ENCODE assay signal across 8 mouse cellular contexts in the genomic region with DNA sequence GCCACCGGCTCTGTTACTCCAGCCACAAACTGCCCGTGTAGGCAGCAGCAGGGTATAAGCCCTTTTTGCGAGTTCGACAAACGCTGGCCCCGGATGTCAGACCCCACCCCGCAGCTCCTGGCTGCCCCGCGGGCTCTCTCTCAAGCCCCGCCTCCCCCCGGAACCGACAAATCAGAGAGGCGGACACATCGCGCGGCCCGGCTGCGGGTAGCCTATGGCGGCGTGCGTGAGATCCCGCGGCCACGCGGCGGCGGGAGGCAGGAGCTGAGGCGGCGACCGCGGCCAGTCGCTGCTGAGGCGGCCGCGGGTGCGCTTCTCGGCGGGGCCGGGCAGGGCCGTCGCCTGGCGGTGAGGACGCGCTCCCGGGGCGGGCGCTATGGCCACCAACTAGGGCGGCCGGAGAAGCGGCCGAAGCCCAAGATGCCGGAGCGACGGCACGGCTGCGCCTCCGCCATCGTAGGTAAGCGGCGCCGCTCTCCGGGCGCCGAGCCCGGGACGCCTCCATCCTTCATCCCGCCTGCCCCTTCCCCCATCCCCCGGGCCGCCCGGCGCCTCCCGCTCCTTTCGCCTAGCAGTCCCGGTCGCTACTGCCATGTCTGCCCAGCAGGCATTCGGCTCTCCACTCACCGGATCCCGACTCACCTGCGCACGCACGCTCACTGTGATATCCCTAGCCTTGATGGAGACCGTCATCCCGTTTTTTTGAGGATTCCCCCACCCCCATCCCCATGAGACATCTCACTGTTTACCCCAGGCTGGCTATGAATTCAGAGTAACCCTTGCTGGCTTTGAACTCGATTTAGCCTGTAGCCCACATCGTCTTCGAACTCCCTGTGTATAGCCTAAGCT. TPM values are rescaled to one million over a fixed set of nuclear protein-coding genes. Genes with fewer than 3 reads are reported as not detected.
A peak's percentile ranks its signal among the peaks of the same experiment; 100 is the strongest.
DNase-seq lines count a peak whose midpoint lies in the region; ATAC-seq lines count a peak whose summit lies in the region.

No protein-coding gene starts in this region.

- peak; percentile 85 for DNase-seq in T-cell, adult 2 months (ENCODE audit: low spot score)
- DNase-seq in cerebellum, postnatal 25 days = peak; percentile 97 to 99
- peak; percentile 94 to 96 for DNase-seq in frontal cortex, postnatal 36 days (ENCODE audit: low spot score in 2 of 2)
- DNase-seq in layer of hippocampus, postnatal 36 days = peak; percentile 96 to 97
- DNase-seq in lung, postnatal 25 days (ENCODE audit: low spot score) = peak; percentile 93
- peak; percentile 87 for DNase-seq in retina, adult 2 months (ENCODE audit: low read depth, low spot score)
- peak; percentile 92 to 93 for DNase-seq in thymus, postnatal 36 days

- no peaks in the 10 kb centered on the region for H3K27me3 ChIP-seq in hindbrain, embryonic 15.5 days

- WGBS in hindbrain, embryonic 15.5 days = 1% methylated on average over 66 of the region's 86 CpGs

- H3K9ac ChIP-seq in hindbrain, embryonic 15.5 days = peak overlapping the region; percentile 90

- H3K4me3 ChIP-seq in hindbrain, embryonic 15.5 days = peak overlapping the region; percentile 84

- 0 out of 2 replicates have a peak, but pooled peaks cover 4% of the 10 kb centered on the region for H3K36me3 ChIP-seq in hindbrain, embryonic 15.5 days

- H3K4me2 ChIP-seq in hindbrain, embryonic 15.5 days = peak overlapping the region; percentile 59

- peak overlapping the region; percentile 84 for H3K27ac ChIP-seq in hindbrain, embryonic 15.5 days (replicated peaks)

- peaks cover 17% of the 10 kb centered on the region for H3K4me1 ChIP-seq in hindbrain, embryonic 15.5 days (replicated peaks)

- peak; percentile 97 for ATAC-seq in hindbrain, embryonic 15.5 days (ENCODE audit: low FRiP score, low read depth)

- no peaks in the 10 kb centered on the region for H3K9me3 ChIP-seq in hindbrain, embryonic 15.5 days

RNA-seq across cellular contexts. Expression of a gene that starts 6.3 kb away (rescaled TPM):
- 57.2 and 59.8 TPM in 2 replicates for polyA plus RNA-seq in hindbrain, embryonic 15.5 days (2015; fragmentation: Nextera tagmentation; extraction: Ambion mirVana)
- 10 to 100 TPM; 50.2 to 50.6 TPM for total RNA-seq in layer of hippocampus, postnatal 36 days (2021)

RNA-seq across cellular contexts. Expression of a gene that starts 50.3 kb away (rescaled TPM):
- 82.2 and 83.2 TPM in 2 replicates for polyA plus RNA-seq in hindbrain, embryonic 15.5 days (2015; fragmentation: Nextera tagmentation; extraction: Ambion mirVana)
- 10 to 100 TPM; 37.0 to 38.2 TPM for total RNA-seq in layer of hippocampus, postnatal 36 days (2021)

RNA-seq across cellular contexts. Expression of a gene that starts 50.4 kb away (rescaled TPM):
- 37.4 and 39.5 TPM in 2 replicates for polyA plus RNA-seq in hindbrain, embryonic 15.5 days (2015; fragmentation: Nextera tagmentation; extraction: Ambion mirVana)
- total RNA-seq in layer of hippocampus, postnatal 36 days (2021) = 10 to 100 TPM; 18.0 to 18.8 TPM

Comparison
In these comparisons a context has a peak if more than half of its experiments do, and no peak if none do; other contexts are left out.
1. Peak in every context shown above with its lines: DNase-seq, ATAC-seq, H3K4me3 ChIP-seq and H3K27ac ChIP-seq.